Mouse (Mus musculus): ENCODE results near the gene Cul9. TPM values are rescaled to one million over a fixed set of nuclear protein-coding genes. Genes with fewer than 3 reads are reported as not detected.
"Not testable (repeated sequence)": the region's sequence is repeated elsewhere in the genome, so short reads cannot be mapped to it uniquely, and the experiment has no call there.

Cul9 gene
- polyA plus RNA-seq, 1 experiment from 2014 or later = 4.6 TPM

GRCm38 (mm10) chr17:46502775-46503174, 43.4 kb downstream of the Cul9 start:
- ATAC-seq (ENCODE audit: insufficient number of reproducible peaks, insufficient read depth, low FRiP score, low read depth) = no peak
- no peaks in the 10 kb centered on the region for H3K4me1 ChIP-seq (ENCODE audit: control insufficient read depth in 2 of 2, insufficient read depth in 2 of 2, low read length in 2 of 2)
- no peak overlapping the region for H3K4me2 ChIP-seq (ENCODE audit: low read length)
- H3K9me3 ChIP-seq (ENCODE audit: control insufficient read depth, low read length) = no peaks in the 10 kb centered on the region
- H3K27me3 ChIP-seq (ENCODE audit: control insufficient read depth, insufficient read depth, low read length) = no peaks in the 10 kb centered on the region
- WGBS = 79% methylated on average over 2 of the region's 2 CpGs
- no peak overlapping the region for H3K27ac ChIP-seq (replicated peaks in 1 of 2; ENCODE audit: control insufficient read depth in 1 of 2, insufficient read depth in 1 of 2, low read depth in 2 of 2, low read length in 2 of 2)
- H3K36me3 ChIP-seq (ENCODE audit: control insufficient read depth, insufficient read depth, low read length) = peaks cover 14% of the 10 kb centered on the region
- H3K9ac ChIP-seq (ENCODE audit: low read length) = no peak overlapping the region
- no peak overlapping the region for H3K4me3 ChIP-seq (ENCODE audit: control insufficient read depth in 1 of 2, insufficient read depth in 1 of 2, low read depth in 1 of 2, low read length in 2 of 2)

- peaks cover 8% of the 10 kb centered on the region for H3K27me3 ChIP-seq (ENCODE audit: control insufficient read depth, insufficient read depth, low read length)
- no peaks in the 10 kb centered on the region for H3K9me3 ChIP-seq (ENCODE audit: control insufficient read depth, low read length)
- WGBS = 64% methylated on average over 8 of the region's 8 CpGs
Measured at GRCm38 (mm10) chr17:46497956-46498355, 48.2 kb downstream of the Cul9 start.

GRCm38 (mm10) chr17:46496623-46497434, 49.4 kb downstream of the Cul9 start, which contains the start of gene Dnph1:
Gene Dnph1, plus strand, starts transcription at chr17:46496711.
- under 1% methylated on average over 44 of the region's 44 CpGs for WGBS
- H3K9me3 ChIP-seq (ENCODE audit: control insufficient read depth, low read length) = no peaks in the 10 kb centered on the region
- H3K4me3 ChIP-seq (ENCODE audit: control insufficient read depth in 1 of 2, insufficient read depth in 1 of 2, low read depth in 1 of 2, low read length in 2 of 2) = peak within 1 kb of the TSS; percentile 49 to 57
- peak within 1 kb of the TSS; percentile 72 for H3K4me2 ChIP-seq (ENCODE audit: low read length)
- H3K4me1 ChIP-seq (ENCODE audit: control insufficient read depth in 2 of 2, insufficient read depth in 2 of 2, low read length in 2 of 2) = peaks cover 4% of the 10 kb centered on the region in 2 experiments; a peak in 1 of 4 replicates
- peak; percentile 66 for ATAC-seq (ENCODE audit: insufficient number of reproducible peaks, insufficient read depth, low FRiP score, low read depth)
- H3K27me3 ChIP-seq (ENCODE audit: control insufficient read depth, insufficient read depth, low read length) = peaks cover 8% of the 10 kb centered on the region
- H3K36me3 ChIP-seq (ENCODE audit: control insufficient read depth, insufficient read depth, low read length) = peaks cover 14% of the 10 kb centered on the region; the same call in 1 of the 2 replicates
- peak within 1 kb of the TSS; percentile 64 for H3K9ac ChIP-seq (ENCODE audit: low read length)
- no peak within 1 kb of the TSS for H3K27ac ChIP-seq (replicated peaks in 1 of 2; ENCODE audit: control insufficient read depth in 1 of 2, insufficient read depth in 1 of 2, low read depth in 2 of 2, low read length in 2 of 2)

More at GRCm38 (mm10) chr17:46497956-46498355, 48.2 kb downstream of the Cul9 start:
- no peak overlapping the region for H3K4me3 ChIP-seq (ENCODE audit: control insufficient read depth in 1 of 2, insufficient read depth in 1 of 2, low read depth in 1 of 2, low read length in 2 of 2)
- no peak overlapping the region for H3K9ac ChIP-seq (ENCODE audit: low read length)
- H3K36me3 ChIP-seq (ENCODE audit: control insufficient read depth, insufficient read depth, low read length) = peaks cover 14% of the 10 kb centered on the region; the same call in 1 of the 2 replicates
- ATAC-seq (ENCODE audit: insufficient number of reproducible peaks, insufficient read depth, low FRiP score, low read depth) = no peak
- H3K4me2 ChIP-seq (ENCODE audit: low read length) = no peak overlapping the region
- H3K27ac ChIP-seq (replicated peaks in 1 of 2; ENCODE audit: control insufficient read depth in 1 of 2, insufficient read depth in 1 of 2, low read depth in 2 of 2, low read length in 2 of 2) = no peak overlapping the region
- H3K4me1 ChIP-seq (ENCODE audit: control insufficient read depth in 2 of 2, insufficient read depth in 2 of 2, low read length in 2 of 2) = peaks cover 4% of the 10 kb centered on the region in 2 experiments; a peak in 1 of 4 replicates

- H3K36me3 ChIP-seq (ENCODE audit: control insufficient read depth, insufficient read depth, low read length) = peaks cover 13% of the 10 kb centered on the region; the same call in 1 of the 2 replicates
- peak overlapping the region; percentile 72 for H3K4me2 ChIP-seq (ENCODE audit: low read length)
- not testable (repeated sequence) for H3K27ac ChIP-seq (replicated peaks in 1 of 2; ENCODE audit: control insufficient read depth in 1 of 2, insufficient read depth in 1 of 2, low read depth in 2 of 2, low read length in 2 of 2); H3K27me3 ChIP-seq (ENCODE audit: control insufficient read depth, insufficient read depth, low read length); H3K4me3 ChIP-seq (ENCODE audit: control insufficient read depth in 1 of 2, insufficient read depth in 1 of 2, low read depth in 1 of 2, low read length in 2 of 2); ATAC-seq (ENCODE audit: insufficient number of reproducible peaks, insufficient read depth, low FRiP score, low read depth); H3K9me3 ChIP-seq (ENCODE audit: control insufficient read depth, low read length); H3K4me1 ChIP-seq (ENCODE audit: control insufficient read depth in 2 of 2, insufficient read depth in 2 of 2, low read length in 2 of 2); H3K9ac ChIP-seq (ENCODE audit: low read length)
Measured at GRCm38 (mm10) chr17:46496081-46496480, 50.1 kb downstream of the Cul9 start.

GRCm38 (mm10) chr17:46495486-46495885, 50.7 kb downstream of the Cul9 start:
- Histone ChIP-seq H3K4me3 (ENCODE audit: control insufficient read depth in 1 of 2, insufficient read depth in 1 of 2, low read depth in 1 of 2, low read length in 2 of 2) (no peak overlapping the region), H3K9ac (ENCODE audit: low read length) (no peak overlapping the region), H3K4me2 (ENCODE audit: low read length) (no peak overlapping the region), H3K27me3 (ENCODE audit: control insufficient read depth, insufficient read depth, low read length) (peaks cover 8% of the 10 kb centered on the region), H3K4me1 (ENCODE audit: control insufficient read depth in 2 of 2, insufficient read depth in 2 of 2, low read length in 2 of 2) (peaks cover 4% of the 10 kb centered on the region in 2 experiments; a peak in 1 of 4 replicates), H3K27ac (replicated peaks in 1 of 2; ENCODE audit: control insufficient read depth in 1 of 2, insufficient read depth in 1 of 2, low read depth in 2 of 2, low read length in 2 of 2) (no peak overlapping the region), H3K36me3 (ENCODE audit: control insufficient read depth, insufficient read depth, low read length) (peaks cover 9% of the 10 kb centered on the region; the same call in 1 of the 2 replicates), H3K9me3 (ENCODE audit: control insufficient read depth, low read length) (no peaks in the 10 kb centered on the region)
- ATAC-seq (ENCODE audit: insufficient number of reproducible peaks, insufficient read depth, low FRiP score, low read depth) = no peak; the same call in 1 of the 2 replicates
- 78% methylated on average over 5 of the region's 5 CpGs for WGBS

GRCm38 (mm10) chr17:46487431-46487830, 58.8 kb downstream of the Cul9 start, which contains the start of gene Ttbk1:
Gene Ttbk1, minus strand, starts transcription at chr17:46487675.
- 0 out of 2 replicates have a peak within 1 kb of the TSS, but pooled peaks have one; percentile 12 for H3K9ac ChIP-seq (ENCODE audit: low read length)
- peaks cover 6 to 11% of the 10 kb centered on the region in 2 experiments; a peak in 3 of 4 replicates for H3K4me1 ChIP-seq (ENCODE audit: control insufficient read depth in 2 of 2, insufficient read depth in 2 of 2, low read length in 2 of 2)
- H3K4me3 ChIP-seq (ENCODE audit: control insufficient read depth in 1 of 2, insufficient read depth in 1 of 2, low read depth in 1 of 2, low read length in 2 of 2) = peak within 1 kb of the TSS in 1 of 2 experiments; percentile 36; a peak in 2 of 4 replicates
- peak within 1 kb of the TSS; percentile 66 for H3K4me2 ChIP-seq (ENCODE audit: low read length)
- H3K9me3 ChIP-seq (ENCODE audit: control insufficient read depth, low read length) = no peaks in the 10 kb centered on the region
- no peak for ATAC-seq (ENCODE audit: insufficient number of reproducible peaks, insufficient read depth, low FRiP score, low read depth)
- H3K27ac ChIP-seq (replicated peaks in 1 of 2; ENCODE audit: control insufficient read depth in 1 of 2, insufficient read depth in 1 of 2, low read depth in 2 of 2, low read length in 2 of 2) = no peak within 1 kb of the TSS
- 2% methylated on average over 43 of the region's 49 CpGs for WGBS
- peaks cover 58% of the 10 kb centered on the region for H3K27me3 ChIP-seq (ENCODE audit: control insufficient read depth, insufficient read depth, low read length)
- no peaks in the 10 kb centered on the region for H3K36me3 ChIP-seq (ENCODE audit: control insufficient read depth, insufficient read depth, low read length)

- H3K4me3 ChIP-seq (ENCODE audit: control insufficient read depth in 1 of 2, insufficient read depth in 1 of 2, low read depth in 1 of 2, low read length in 2 of 2) = peak overlapping the region in 1 of 2 experiments; percentile 36; a peak in 2 of 4 replicates
- H3K4me1 ChIP-seq (ENCODE audit: control insufficient read depth in 2 of 2, insufficient read depth in 2 of 2, low read length in 2 of 2) = peaks cover 6 to 11% of the 10 kb centered on the region in 2 experiments; a peak in 3 of 4 replicates
- H3K36me3 ChIP-seq (ENCODE audit: control insufficient read depth, insufficient read depth, low read length) = no peaks in the 10 kb centered on the region
- no peaks in the 10 kb centered on the region for H3K9me3 ChIP-seq (ENCODE audit: control insufficient read depth, low read length)
- 7% methylated on average over 17 of the region's 22 CpGs for WGBS
- no peak overlapping the region for H3K27ac ChIP-seq (replicated peaks in 1 of 2; ENCODE audit: control insufficient read depth in 1 of 2, insufficient read depth in 1 of 2, low read depth in 2 of 2, low read length in 2 of 2)
- peak overlapping the region; percentile 66 for H3K4me2 ChIP-seq (ENCODE audit: low read length)
- 0 out of 2 replicates have a peak overlapping the region, but pooled peaks have one; percentile 12 for H3K9ac ChIP-seq (ENCODE audit: low read length)
- no peak for ATAC-seq (ENCODE audit: insufficient number of reproducible peaks, insufficient read depth, low FRiP score, low read depth)
- peaks cover 58% of the 10 kb centered on the region for H3K27me3 ChIP-seq (ENCODE audit: control insufficient read depth, insufficient read depth, low read length)
Measured at GRCm38 (mm10) chr17:46486995-46487394, 59.2 kb downstream of the Cul9 start.
